Mouse (Mus musculus) frontal cortex, postnatal 14 days (tissue): ENCODE data around the gene Vmn1r40.

Source experiments
- DNase-seq, 2 experiments: peaks; one replicate each; pipeline ENCODE4 v3.0.0; 2022; ENCODE audit warnings: low spot score in 2 of 2

Vmn1r40 gene

GRCm38 (mm10) chr6:89707240-89707639, at the start of gene Vmn1r40:
Gene Vmn1r40, plus strand, starts transcription at chr6:89707540.
- DNase-seq = no peak

DNA sequence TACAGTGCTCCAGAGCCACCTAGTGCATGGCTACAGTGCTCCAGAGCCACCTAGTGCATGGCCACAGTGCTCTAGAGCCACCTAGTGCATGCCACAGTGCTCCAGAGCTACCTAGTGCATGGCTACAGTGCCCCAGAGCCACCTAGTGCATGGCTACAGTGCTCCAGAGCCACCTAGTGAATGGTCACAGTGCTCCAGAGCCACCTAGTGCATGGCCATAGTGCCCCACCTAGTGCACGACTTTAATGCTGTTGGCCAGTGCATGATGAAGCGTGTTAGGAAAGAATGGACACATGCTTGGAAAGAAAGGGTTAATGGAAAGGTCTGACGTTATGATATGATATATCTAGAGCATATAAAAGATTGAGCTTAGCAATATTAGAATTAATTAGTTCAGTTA, 49.0 kb upstream of the Vmn1r40 start:
- DNase-seq = no peak

- no peak for DNase-seq
Observed at GRCm38 (mm10) chr6:89658931-89659330, 48.4 kb upstream of the Vmn1r40 start.

DNA sequence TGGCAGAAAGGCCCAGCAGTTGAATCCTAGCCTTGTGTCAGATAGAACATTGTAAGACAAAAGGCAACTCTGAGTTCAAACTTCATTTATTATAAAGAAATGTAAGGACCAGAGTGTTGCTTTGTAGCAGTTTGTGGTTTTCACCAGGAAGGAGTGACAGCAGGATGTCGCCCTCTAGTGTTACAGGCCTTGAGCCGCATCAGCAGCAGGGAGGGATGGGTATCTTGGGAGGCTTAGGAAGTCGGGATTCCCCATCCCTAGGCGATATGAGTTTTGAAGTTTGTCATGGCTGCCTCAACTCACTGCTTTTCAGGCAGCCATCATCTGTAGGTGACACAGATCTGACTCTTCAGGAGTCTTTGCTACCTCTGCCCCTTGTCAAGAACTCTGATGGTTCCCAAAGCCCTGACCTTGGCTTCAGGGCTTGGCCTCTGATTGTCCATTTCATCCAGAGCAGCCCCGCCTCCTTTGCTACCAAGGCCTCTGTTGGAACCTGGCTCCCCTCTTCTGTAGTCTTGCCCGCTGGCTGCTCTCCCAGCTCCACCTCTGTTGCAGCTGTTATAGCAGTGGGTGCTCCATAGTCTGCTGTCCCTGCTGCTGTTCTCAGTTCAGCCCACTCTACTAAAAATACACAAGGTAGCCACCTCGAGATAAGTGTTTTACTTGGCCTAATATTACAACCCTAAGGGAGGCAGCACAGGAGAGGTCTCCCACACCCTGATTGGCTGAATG, 47.5 kb upstream of the Vmn1r40 start:
- peak in 1 of 2 experiments; percentile 29 for DNase-seq

GRCm38 (mm10) chr6:89660490-89660889, 46.9 kb upstream of the Vmn1r40 start:
- no peak for DNase-seq

DNA sequence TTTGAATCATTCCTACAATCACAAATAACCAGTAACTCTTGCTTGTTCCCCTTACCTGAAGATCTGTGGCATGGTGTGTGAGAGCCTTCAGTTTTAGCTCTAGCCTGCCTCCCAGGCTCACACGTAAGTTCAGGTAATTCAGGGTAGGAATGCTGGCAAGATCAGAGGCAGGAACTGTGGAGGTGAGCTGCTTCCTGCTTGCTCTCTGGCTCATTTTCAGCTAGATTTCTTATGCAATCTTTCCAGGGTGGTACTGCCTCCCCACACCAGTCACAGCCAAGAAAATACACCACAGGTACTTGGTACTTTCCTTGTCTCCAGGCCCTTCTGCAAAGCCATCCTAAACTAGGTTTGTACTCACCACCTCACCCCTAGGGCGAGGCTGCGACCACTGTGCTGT, 44.8 kb upstream of the Vmn1r40 start:
- no peak for DNase-seq

DNA sequence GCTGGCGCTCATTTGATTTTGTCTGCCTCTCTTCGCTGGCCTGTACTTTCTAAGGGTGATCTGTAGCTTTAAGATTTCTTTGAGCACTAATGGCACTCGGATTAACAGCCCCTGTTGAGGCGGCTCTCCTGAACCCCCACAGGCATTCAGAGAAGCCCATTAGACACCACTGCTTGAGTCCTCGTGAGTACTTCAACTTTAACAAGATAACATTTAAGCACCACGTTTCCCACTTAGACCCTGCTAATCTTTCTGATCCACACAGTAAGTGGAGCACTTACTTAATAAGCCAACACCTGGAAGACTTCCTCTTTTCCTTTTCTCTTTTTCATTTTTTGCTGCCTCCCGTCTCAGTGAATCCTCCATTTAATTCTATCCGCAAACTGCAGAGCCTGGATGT, 42.2 kb upstream of the Vmn1r40 start:
- DNase-seq = no peak

DNA sequence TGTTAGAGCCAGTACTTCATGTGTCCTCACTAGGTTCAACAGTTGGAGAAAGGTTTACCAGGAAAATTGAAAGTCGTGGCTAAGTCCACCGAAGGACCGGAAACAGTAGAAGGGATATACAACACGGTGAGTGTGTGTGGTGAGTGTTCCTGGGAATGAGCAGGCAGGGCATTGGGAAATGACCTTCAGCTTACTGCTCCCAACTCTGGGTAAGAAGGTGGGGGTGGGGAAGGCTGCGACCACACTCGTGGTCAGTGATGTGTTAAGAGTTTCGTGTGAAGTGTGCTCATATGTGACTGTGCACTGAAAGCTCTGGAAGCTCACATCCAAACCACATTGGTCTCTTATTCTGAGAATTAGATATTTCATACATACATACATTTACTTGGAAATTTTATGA, 41.7 kb upstream of the Vmn1r40 start:
- DNase-seq = no peak

DNA sequence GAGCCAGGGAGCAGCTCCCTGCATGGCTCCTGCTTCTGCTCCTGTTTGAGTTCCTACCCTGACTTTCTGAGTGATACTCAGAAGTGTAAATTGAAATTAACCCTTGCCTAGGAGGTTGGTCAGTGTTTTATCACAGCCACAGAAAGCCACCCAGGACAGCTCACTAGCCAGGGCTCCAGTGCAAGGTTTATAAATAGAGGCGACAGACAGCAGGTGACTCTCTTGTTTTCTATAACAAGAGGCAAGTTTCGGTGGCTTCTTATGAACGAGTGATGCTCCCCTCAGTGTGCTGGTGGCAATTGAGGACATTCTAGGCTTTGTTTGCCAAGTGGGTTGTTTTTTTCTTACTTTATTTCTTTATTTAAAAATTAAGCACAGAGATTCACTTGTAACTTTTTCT, 40.4 kb upstream of the Vmn1r40 start:
- no peak for DNase-seq

GRCm38 (mm10) chr6:89669556-89669955, 37.8 kb upstream of the Vmn1r40 start:
- DNase-seq = no peak

GRCm38 (mm10) chr6:89671431-89671830, 35.9 kb upstream of the Vmn1r40 start:
- no peak for DNase-seq

DNA sequence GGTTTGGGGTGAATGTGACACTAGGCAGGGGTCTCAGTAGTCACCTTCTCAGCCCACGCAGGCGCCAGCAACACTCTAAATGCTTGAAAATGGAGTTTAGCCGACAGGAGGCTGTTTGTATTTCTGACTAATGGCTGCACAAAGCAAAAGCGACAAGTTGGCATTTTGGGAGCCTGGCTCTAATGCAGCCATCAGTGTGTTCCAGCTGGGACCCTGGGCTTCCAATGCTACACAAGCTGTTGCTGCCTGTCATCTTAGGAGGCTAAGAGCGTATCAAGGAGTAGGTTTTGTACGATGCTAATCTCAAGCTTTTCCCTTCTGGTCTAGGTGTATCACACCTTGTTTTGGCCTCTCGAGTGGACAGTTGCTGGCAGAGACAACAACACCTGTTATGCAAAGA, 34.7 kb upstream of the Vmn1r40 start:
- no peak for DNase-seq

- no peak for DNase-seq
Observed at GRCm38 (mm10) chr6:89673135-89673780, 34.1 kb upstream of the Vmn1r40 start.

GRCm38 (mm10) chr6:89678522-89678921, 28.8 kb upstream of the Vmn1r40 start:
- no peak for DNase-seq

DNA sequence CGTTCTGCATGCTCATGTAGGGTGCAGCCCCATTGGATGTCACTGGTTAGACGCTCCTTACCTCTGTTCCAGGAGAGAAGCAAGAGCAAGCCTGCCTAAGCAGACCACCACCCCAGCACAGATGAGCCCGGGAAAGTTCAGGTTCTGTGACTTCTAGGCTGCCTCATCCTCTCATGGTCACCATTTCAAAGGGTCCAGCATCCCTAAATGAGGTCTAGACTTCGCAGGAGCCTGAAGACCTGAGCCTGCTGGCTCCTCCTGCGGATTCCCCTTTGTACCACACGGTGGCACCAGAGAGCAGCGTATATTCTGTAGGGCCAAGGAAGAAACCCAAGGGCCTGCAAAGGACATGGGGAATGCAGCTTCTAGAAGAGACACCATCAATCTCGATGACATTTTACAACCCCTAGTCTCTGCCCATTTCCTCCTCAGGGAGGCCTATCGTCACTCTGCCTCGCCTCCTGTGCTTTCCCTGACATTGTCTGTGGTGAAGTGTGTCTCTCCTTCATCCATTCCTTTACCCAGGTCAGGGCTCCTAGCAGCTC, 28.0 kb upstream of the Vmn1r40 start:
- DNase-seq = peak in 1 of 2 experiments; percentile 73

DNA sequence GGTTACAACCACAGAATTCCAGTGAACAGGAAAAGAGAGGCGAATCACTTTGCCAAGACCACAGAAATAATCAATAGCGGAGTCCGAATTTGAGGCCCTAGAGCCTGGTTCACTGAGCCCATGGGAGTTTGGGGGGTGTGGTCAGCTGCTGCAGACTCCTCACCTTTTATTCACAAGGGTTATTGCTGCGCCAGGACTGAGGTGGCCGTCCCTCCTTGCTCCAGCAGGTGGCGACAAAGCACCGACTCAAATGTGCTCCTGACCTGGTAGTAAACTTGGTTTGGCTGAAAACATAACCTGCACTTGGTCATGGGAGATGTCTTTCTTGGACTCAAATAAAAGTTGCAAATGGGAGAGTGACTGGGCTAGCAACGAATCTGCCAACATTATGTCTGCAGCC, 27.2 kb upstream of the Vmn1r40 start:
- DNase-seq = peak; percentile 56 to 76

DNA sequence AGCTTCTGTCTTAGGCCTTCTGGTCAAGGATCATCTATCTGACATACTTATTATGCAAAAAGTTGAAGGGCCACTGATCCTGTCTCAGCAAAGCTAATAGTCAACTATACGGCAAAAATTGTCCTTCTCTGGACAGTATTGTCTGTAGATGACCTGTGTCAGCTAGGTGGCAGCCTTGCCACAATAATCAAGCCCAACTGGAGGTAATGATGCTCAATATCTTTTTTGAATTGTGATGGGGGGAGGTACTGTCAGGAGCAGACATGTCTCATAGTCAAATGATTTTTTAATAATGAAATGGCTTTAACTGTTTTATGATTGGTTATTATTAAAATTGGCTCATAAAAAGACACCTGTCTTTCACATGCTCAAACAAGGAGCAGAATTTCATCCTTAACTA, 23.1 kb upstream of the Vmn1r40 start:
- DNase-seq = no peak

GRCm38 (mm10) chr6:89687100-89687499, 20.2 kb upstream of the Vmn1r40 start:
- DNase-seq = no peak

- no peak for DNase-seq
Observed at GRCm38 (mm10) chr6:89706624-89707023, 716 bp upstream of the Vmn1r40 start.

- no peak for DNase-seq
Observed at GRCm38 (mm10) chr6:89718051-89718450, 10.7 kb downstream of the Vmn1r40 start.

- no peak for DNase-seq
Observed at GRCm38 (mm10) chr6:89740466-89740865, 33.1 kb downstream of the Vmn1r40 start, which contains the start of gene Vmn1r41. Gene Vmn1r41, plus strand, starts transcription at chr6:89740766.

- no peak for DNase-seq
Observed at GRCm38 (mm10) chr6:89742811-89743210, 35.5 kb downstream of the Vmn1r40 start.
